Mouse (Mus musculus) adrenal gland, postnatal 10 days (tissue): ENCODE measurements around the gene Cdh13. TPM values are rescaled to one million over a fixed set of nuclear protein-coding genes. Genes with fewer than 3 reads are reported as not detected.
A peak's percentile ranks its signal among the peaks of the same experiment; 100 is the strongest.

ENCODE experiments used
- DNase-seq: peaks from one replicate; pipeline ENCODE4 v3.0.0; 2021; ENCODE audit warnings: mixed read lengths
- total RNA-seq, 2 experiments: library from RNA; stranded (reverse); gene quantifications; 2 replicates each; pipeline ENCODE4 v1.2.3; 2021

Cdh13 gene
- total RNA-seq, 2 experiments from 2014 or later = 25.9 to 31.2 TPM

- no peak for DNase-seq
These were observed 12.9 kb downstream of the Cdh13 start for GRCm38 (mm10) chr8:118296477-118296876.

DNA sequence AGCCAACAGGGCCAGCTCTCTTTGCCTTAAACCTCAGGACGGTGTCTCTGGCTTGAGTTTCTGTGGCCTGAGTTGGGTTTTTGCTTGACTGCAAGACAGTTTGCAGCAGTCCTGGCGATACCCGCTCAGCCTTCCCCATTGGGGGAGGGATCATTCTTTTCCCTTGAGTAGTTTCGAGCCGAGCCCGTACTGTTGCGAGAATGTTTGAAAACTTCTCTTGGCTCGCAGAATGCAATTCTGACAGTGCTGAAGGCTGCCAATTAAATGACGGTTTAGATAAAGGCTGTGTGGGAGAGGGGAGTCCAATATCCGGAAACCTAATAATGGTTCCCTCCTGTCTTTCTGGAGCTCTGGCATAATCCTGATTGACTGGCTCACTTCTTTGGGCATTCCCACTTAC is 23.4 kb downstream of the Cdh13 start:
- no peak for DNase-seq

DNA sequence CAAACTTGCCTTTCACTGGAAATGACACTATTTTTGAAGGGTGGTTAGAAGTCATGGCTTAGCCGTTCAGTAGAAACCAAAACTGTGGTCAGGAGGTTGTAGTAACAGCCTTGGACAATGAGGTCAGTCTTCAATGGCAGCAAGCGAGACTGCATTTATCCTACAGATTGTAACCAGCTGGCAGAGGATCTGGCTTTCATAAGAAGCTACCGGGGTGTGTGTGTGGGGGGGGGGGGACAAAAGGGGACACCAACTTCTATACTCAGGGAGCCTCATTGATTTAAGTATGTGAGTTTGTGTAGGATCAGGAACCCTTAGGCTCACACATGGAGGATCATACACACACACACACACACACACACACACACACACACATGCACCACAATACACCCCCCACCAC is 25.6 kb downstream of the Cdh13 start:
- DNase-seq = no peak

GRCm38 (mm10) chr8:118313426-118314187 is 30.1 kb downstream of the Cdh13 start:
- peak; percentile 4 for DNase-seq

DNA sequence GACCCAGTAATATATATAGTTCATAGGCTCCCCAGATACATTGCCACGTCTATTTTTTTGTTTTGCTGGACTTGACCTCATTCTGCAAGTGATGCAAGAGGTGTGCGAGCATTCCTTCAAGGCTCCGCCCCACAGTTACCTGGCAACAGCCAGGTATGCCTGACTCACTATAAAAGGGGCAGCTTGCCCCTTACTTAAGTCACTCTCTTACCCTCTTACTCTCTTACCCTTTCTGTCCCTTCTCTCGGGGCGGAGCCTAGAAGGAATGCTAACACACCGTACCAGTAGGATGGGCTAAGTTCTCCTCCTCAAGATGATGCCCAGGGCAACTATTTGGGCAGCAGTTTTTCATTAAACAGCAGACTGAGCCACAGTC is 30.6 kb downstream of the Cdh13 start:
- no peak for DNase-seq

DNA sequence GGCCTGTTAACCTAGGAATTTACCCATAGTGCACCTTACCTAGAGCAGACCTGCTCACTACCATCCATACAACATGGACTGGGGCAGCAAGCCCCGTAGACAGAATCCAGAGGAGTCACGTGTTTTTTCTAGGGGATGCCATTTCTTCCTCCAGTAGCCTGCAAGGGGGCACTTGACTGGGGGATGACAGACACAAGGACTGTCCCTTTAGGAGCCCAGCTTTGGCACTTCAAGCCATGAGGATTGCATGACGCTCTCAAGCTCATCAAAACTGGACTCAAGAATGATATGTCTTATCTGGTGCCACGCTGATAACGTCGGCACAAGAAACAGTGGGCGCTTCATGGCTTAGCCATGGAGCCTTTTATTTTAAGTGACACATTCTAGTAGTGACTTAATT is 31.4 kb downstream of the Cdh13 start:
- no peak for DNase-seq

GRCm38 (mm10) chr8:118316440-118316839 is 32.9 kb downstream of the Cdh13 start:
- DNase-seq = no peak

DNA sequence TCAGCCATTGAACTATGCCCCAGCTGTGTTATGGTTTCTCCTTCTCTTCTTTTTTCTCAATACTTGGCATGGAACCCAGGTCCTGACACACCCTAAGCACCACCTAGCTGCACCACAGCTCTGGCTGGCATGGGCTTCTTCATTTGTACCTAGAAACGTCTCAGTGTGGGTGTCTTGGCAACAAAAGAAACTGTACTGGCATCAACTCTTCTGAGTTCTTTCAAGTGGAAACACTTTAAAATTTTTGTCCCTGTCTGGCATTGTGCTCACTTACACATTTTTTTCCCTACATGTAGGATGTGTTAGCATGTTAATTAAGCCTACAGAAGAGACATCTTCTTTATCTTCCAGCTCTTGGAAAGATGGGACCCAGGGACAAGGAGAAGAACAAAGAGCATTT is 37.0 kb downstream of the Cdh13 start:
- no peak for DNase-seq

DNA sequence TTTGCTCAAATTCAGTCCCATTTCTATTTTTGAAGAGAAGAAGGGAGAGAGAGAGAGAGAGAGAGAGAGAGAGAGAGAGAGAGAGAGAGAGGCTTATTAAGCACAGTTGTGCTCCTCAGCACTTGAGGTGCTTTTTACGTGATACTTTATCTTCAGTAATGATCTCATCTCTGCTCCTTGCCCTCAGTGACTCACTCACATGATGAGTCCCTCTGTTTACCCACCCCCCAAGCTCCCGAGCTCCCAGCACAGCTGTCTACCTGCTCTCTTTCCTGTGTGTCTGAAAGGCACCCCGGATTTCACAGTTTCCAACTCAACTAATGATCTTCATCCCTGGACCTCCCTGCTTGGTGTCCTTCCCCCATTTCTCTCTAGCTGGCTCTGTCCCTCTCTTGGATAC is 39.9 kb downstream of the Cdh13 start:
- DNase-seq = no peak

DNA sequence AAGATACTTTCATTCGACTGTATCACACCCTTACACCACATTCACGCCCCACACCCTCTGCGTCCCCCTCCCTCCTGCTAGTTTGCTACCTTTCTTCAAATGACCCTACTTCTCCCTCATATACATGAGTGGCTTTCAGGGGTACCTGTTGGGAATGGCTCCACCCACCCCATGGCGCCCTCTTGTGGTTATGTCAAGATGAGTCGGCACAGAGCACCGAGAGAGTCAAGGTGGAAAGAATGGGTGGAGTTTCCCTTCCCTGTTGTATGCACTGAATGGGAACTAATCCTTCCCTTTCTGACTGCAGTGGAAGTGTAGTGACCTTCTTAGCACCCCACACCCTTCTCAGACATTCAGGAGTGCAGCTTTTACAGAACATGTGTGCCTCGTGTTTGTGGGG is 51.4 kb downstream of the Cdh13 start:
- peak; percentile 10 for DNase-seq

- DNase-seq = no peak
These were observed 56.2 kb downstream of the Cdh13 start for GRCm38 (mm10) chr8:118339711-118340110.

DNA sequence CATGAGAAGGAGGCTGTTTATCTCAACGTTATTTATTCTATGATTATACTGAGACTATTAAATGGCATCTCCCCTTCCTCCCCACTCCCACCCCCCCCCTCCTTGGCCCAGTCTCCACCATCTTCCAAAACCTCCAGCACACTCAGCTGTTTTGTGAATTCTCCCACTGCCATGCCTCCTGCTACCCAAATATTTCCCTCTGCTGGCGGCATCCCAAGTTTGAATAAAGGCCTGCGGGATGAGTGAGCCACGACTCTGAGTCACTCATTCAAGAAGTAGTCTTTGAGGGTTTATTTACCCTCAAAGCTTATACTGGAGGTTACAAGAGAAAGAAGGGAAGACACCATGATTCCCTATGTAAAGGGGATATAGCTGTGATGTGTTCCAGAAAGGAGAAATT is 59.7 kb downstream of the Cdh13 start:
- peak; percentile 3 for DNase-seq

DNA sequence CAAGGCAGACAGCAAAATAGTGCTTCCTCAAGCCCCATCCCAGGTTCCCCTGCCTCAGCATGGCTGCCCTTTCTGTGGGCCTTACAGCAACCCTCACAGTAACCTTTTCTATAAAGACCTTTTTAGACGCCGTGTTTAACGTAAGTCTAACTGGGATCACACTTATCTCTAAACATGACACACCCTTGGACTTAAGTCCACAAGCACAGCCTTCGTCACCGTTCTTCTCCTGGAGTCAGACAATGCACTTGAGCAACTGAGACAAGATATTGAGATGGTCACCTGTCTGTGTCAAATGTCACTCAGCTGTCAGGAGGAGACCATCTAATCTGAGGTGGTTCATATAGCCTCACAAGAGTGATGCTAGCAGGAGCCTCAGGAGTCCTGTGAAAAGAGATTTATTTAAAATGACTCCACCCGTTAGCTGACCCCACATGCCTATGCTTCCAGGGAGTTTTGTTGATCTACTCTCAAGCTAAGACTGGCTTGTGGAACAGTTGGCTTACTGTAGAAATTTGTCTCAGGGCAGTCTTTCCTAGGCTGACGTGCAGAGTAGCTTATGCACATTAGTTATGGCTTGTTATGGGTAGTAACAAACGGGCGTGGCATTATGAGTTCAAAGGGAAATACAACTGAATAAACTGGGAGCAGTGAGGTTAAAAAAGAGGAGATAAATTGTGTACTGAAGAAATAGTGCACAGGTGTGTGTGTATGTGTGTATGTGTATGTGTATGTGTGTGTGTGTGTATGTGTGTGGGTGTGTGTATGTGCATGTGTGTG is 65.4 kb downstream of the Cdh13 start:
- DNase-seq = no peak

- DNase-seq = no peak
These were observed 66.6 kb downstream of the Cdh13 start for GRCm38 (mm10) chr8:118350136-118350535.

GRCm38 (mm10) chr8:118353022-118353421 is 69.5 kb downstream of the Cdh13 start:
- DNase-seq = no peak

DNA sequence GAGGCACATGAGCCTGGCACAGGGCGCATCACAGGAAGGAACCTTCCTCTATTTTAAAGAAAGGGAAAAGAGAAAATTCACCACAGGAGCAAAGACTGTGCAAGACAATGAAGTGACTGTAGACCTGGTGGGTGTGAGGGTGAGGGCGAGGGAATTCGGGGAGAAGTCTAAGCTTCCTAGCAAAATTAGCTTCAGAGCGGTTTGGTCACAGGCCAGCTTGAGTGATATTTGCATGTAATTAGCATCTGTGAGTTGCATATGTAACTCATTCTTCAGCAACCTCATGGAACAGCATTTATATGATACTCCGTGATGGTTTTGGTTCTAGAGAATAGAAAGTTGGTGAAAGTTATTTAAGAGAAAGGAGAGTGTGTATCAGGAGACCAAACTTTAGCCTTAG is 73.5 kb downstream of the Cdh13 start:
- DNase-seq = no peak

GRCm38 (mm10) chr8:118357596-118357995 is 74.1 kb downstream of the Cdh13 start:
- DNase-seq = no peak

GRCm38 (mm10) chr8:118363781-118364180 is 80.2 kb downstream of the Cdh13 start:
- no peak for DNase-seq

DNA sequence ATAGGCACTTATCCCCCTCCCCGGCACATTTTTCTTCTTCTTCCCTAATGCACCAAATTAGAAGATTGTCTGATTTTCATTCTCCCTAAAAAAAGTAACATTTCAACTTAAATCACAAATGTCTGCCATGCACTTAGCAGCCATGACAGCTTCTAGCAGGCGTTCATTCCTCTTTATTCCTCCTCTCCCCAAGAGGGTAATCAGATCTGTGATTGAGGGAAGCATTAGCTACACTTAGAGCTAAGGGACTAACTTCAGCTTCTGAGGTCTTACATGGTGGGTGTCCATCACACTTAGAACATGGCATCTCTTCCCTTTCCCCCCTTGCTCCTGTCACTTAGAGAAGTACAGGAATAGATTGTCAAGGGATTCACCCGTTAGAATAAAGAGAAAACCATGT is 89.6 kb downstream of the Cdh13 start:
- DNase-seq = no peak

- no peak for DNase-seq
These were observed 91.2 kb downstream of the Cdh13 start for GRCm38 (mm10) chr8:118374738-118375137.

DNA sequence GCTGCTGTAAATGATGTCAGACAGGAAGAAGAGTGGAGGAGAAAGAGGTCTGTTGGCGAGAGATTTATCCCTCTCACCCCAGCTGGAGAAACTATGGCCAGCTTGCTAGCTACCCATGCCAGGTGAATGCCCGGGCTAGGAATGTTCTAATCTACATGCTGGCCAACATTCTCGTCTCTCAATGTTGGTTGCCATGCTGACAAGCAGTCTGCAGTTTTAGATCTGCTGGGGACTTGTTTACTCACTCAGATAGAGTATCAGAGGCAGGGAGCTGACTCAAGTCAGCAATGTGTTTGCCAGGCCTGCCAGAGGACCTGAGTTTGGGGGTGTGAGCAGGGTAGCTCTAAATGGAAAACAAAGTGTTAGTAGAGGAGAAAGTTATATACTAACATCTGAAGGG is 93.3 kb downstream of the Cdh13 start:
- no peak for DNase-seq

DNA sequence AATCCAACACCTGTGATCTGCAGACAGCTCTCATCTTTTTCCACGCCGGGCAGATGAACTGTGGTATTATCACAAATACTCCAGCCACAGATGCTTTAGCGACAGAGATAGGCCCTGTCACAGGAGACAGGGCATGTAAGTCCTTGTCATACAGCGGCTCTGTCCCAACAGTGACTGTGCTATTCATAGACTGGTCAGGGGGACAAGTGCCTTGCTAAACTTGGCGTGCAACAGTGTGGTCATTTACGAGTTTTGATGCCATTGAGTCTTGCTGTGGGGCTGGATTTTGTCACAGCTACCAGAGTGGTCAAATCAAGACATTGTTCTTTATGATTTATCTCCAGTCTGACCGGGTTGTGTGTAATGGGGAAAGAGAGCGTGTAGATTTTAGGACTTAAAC is 95.5 kb downstream of the Cdh13 start:
- no peak for DNase-seq

- no peak for DNase-seq
These were observed 96.1 kb downstream of the Cdh13 start for GRCm38 (mm10) chr8:118379657-118380056.

GRCm38 (mm10) chr8:118380058-118380457 is 96.5 kb downstream of the Cdh13 start:
- no peak for DNase-seq
